Mouse (Mus musculus): Measurements from ENCODE around the gene Myef2. TPM values are rescaled to one million over a fixed set of nuclear protein-coding genes. Genes with fewer than 3 reads are reported as not detected.
A peak's percentile ranks its signal among the peaks of the same experiment; 100 is the strongest.

Myef2 gene
- polyA plus RNA-seq, 1 experiment from 2014 or later = 92.6 TPM

- peak; percentile 16 for DNase-seq (ENCODE audit: low spot score)
- Histone ChIP-seq H3K27ac (replicated peaks; ENCODE audit: low read depth, low read length) (no peak overlapping the region), H3K9ac (ENCODE audit: low read depth, low read length) (no peak overlapping the region), H3K36me3 (ENCODE audit: control insufficient read depth, insufficient read depth, low read length) (no peaks in the 10 kb centered on the region), H3K4me2 (ENCODE audit: low read depth, low read length) (no peak overlapping the region), H3K27me3 (replicated peaks; ENCODE audit: control insufficient read depth, insufficient read depth, low read length) (no peaks in the 10 kb centered on the region), H3K4me3 (ENCODE audit: low read depth, low read length) (no peak overlapping the region), H3K4me1 (ENCODE audit: control insufficient read depth, insufficient read depth, low read length) (no peaks in the 10 kb centered on the region), H3K9me3 (ENCODE audit: control insufficient read depth, low read length) (no peaks in the 10 kb centered on the region)
- 38% methylated on average over 7 of the region's 7 CpGs for WGBS
- ATAC-seq (ENCODE audit: low read depth) = no peak
Measured at GRCm38 (mm10) chr2:125057250-125057815, 66.1 kb downstream of the Myef2 start.

DNA sequence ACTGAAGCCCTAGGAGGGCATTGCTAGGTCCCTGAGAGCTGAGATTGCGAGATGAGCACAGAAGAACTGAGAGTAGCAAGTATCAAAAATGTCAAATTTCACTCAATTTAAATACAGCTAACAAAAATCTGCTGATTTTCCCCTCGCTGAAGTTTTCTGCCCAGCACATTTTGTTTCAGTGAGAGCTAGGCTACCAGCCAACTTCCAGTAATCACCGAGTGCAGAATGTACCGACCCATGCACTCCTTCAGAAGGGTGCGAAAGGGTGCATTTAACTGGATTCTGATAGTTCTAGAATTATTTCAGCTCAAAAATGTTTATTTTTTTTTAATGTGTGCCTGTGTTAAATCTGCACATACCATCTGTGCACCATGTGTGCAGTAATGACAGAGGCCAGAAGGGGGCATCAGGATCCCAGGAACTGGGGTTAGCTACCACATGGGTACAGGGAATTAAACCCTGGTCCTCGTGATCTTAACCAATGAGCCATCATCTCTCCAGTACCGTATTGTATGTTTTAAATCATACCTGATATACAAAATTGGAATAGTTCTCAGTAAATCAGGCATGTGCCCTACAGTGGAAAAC, 68.1 kb downstream of the Myef2 start:
- Histone ChIP-seq H3K4me3 (ENCODE audit: low read depth, low read length) (no peak overlapping the region), H3K9me3 (ENCODE audit: control insufficient read depth, low read length) (no peaks in the 10 kb centered on the region), H3K27ac (replicated peaks; ENCODE audit: low read depth, low read length) (no peak overlapping the region), H3K4me1 (ENCODE audit: control insufficient read depth, insufficient read depth, low read length) (no peaks in the 10 kb centered on the region), H3K27me3 (replicated peaks; ENCODE audit: control insufficient read depth, insufficient read depth, low read length) (no peaks in the 10 kb centered on the region), H3K36me3 (ENCODE audit: control insufficient read depth, insufficient read depth, low read length) (no peaks in the 10 kb centered on the region), H3K4me2 (ENCODE audit: low read depth, low read length) (no peak overlapping the region), H3K9ac (ENCODE audit: low read depth, low read length) (no peak overlapping the region)
- ATAC-seq (ENCODE audit: low read depth) (no peak), DNase-seq (ENCODE audit: low spot score) (no peak)
- 76% methylated on average over 7 of the region's 7 CpGs for WGBS

Other genes with a start within 250 kb of the Myef2 start
- gene Slc24a5, start 55.5 kb downstream of the Myef2 start, polyA plus RNA-seq (2014; fragmentation: Nextera tagmentation; extraction: Ambion mirVana) = 7.0 and 7.5 TPM in 2 replicates
- not detected in 2 replicates for gene Ctxn2, start 13.0 kb upstream of the Myef2 start, polyA plus RNA-seq (2014; fragmentation: Nextera tagmentation; extraction: Ambion mirVana)
- not detected in 2 replicates for gene Slc12a1, start 28.8 kb upstream of the Myef2 start, polyA plus RNA-seq (2014; fragmentation: Nextera tagmentation; extraction: Ambion mirVana)
- 119 and 124 TPM in 2 replicates for gene Dut, start 123.5 kb upstream of the Myef2 start, polyA plus RNA-seq (2014; fragmentation: Nextera tagmentation; extraction: Ambion mirVana)

Data from embryonic facial prominence, embryonic 14.5 days (tissue).